Mouse (Mus musculus) hindbrain, embryonic 13.5 days (tissue): ENCODE results near the gene Cbx4. TPM values are rescaled to one million over a fixed set of nuclear protein-coding genes. Genes with fewer than 3 reads are reported as not detected.

Source experiments
- ATAC-seq: fragments of 200-750 bp; cut with Nextera tagmentation; 2 replicates; pipeline ENCODE4 v1.8.0; 2017; ENCODE audit warnings: moderate TSS enrichment; ENCODE audit not compliant: low FRiP score
- H3K27ac ChIP-seq: fragments of 300-500 bp; sonication (generic); 2 replicates; pipeline ENCODE4 v1.5.1; 2015; ENCODE audit warnings: inconsistent platforms, mild to moderate bottlenecking, moderate library complexity
- H3K27me3 ChIP-seq: fragments of 300-500 bp; sonication (generic); 2 replicates; pipeline ENCODE4 v1.6.1; 2015; ENCODE audit warnings: mild to moderate bottlenecking, inconsistent platforms
- H3K36me3 ChIP-seq: fragments of 300-500 bp; sonication (generic); 2 replicates; pipeline ENCODE4 v1.6.1; 2015; ENCODE audit warnings: mild to moderate bottlenecking, inconsistent platforms
- H3K4me1 ChIP-seq: fragments of 300-500 bp; sonication (generic); replicated peaks from 2 replicates; pipeline ENCODE4 v1.6.1; 2015; ENCODE audit warnings: inconsistent platforms
- H3K4me2 ChIP-seq: fragments of 300-500 bp; sonication (generic); 2 replicates; pipeline ENCODE4 v1.6.1; 2015; ENCODE audit warnings: inconsistent platforms, mild to moderate bottlenecking, moderate library complexity
- H3K4me3 ChIP-seq: fragments of 300-500 bp; sonication (generic); 2 replicates; pipeline ENCODE4 v1.5.1; 2015; ENCODE audit warnings: mild to moderate bottlenecking, inconsistent platforms
- H3K9ac ChIP-seq: fragments of 300-500 bp; sonication (generic); 2 replicates; pipeline ENCODE4 v1.6.1; 2015; ENCODE audit warnings: mild to moderate bottlenecking, inconsistent platforms
- H3K9me3 ChIP-seq: fragments of 300-500 bp; sonication (generic); 2 replicates; pipeline ENCODE4 v1.6.1; 2016; ENCODE audit warnings: inconsistent platforms
- WGBS: fragments of 180-500 bp; shearing (Covaris S2); methylation state at CpG from one replicate; pipeline ENCODE4 v1.1.7; 2015; 5-methylcytosine and 5-hydroxymethylcytosine counted together
- polyA plus RNA-seq: library from polyadenylated mRNA; unstranded; fragments of >200 nt; fragmentation: Nextera tagmentation; extraction: Ambion mirVana; gene quantifications from 2 replicates; pipeline ENCODE4 v1.2.1, GENCODE M21; 2015

Cbx4 gene
- polyA plus RNA-seq, 1 experiment from 2014 or later, result 14.1 TPM

DNA sequence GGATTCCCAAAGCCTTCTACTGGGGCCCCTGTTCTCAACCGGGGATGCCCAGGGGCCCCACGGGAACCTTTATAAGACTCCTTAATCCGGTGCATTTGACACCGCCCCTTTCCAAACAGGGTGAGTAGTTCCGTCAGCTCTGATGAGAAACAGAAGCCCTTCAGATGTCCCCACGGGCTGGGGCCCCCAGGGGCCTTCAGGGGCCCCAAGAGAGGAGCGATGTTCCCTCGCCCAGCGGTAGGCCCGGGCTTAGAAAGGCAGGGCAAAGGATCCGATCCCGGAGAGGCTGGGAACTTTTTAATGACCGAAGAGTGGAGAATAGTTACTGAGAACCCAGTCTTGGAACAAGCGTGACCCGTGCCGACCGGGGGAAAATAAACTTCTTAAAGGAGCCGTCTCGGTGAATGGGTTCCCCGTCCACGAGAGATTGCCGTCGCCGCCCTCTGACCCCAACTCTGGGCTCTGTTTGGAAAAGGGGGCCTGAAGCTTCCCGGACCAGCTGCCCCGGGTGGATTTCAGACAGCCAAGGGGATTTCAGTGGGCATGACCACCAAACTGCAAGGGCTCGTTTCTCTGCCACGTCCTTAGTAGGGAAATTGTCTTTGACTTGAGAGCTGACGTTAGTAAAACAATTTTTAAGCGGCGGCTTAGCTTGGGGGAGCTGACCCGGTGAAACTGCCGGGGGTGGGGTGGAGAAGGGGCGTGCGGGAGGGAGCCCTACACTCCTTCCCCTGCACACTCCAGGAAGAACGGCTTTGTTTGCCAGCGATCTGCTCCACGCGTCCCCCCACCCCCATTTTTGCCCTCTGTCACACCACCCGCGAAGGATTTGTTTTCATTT, 3.4 kb upstream of the Cbx4 start:
- Histone ChIP-seq H3K4me2 (peak overlapping the region; percentile 91), H3K9ac (peak overlapping the region; percentile 79), H3K4me3 (peak overlapping the region; percentile 51), H3K36me3 (no peaks in the 10 kb centered on the region), H3K9me3 (no peaks in the 10 kb centered on the region), H3K27me3 (peaks cover 53% of the 10 kb centered on the region), H3K4me1 (peaks cover 51% of the 10 kb centered on the region), H3K27ac (no peak overlapping the region)
- no peak for ATAC-seq
- 1% methylated on average over 41 of the region's 41 CpGs for WGBS

DNA sequence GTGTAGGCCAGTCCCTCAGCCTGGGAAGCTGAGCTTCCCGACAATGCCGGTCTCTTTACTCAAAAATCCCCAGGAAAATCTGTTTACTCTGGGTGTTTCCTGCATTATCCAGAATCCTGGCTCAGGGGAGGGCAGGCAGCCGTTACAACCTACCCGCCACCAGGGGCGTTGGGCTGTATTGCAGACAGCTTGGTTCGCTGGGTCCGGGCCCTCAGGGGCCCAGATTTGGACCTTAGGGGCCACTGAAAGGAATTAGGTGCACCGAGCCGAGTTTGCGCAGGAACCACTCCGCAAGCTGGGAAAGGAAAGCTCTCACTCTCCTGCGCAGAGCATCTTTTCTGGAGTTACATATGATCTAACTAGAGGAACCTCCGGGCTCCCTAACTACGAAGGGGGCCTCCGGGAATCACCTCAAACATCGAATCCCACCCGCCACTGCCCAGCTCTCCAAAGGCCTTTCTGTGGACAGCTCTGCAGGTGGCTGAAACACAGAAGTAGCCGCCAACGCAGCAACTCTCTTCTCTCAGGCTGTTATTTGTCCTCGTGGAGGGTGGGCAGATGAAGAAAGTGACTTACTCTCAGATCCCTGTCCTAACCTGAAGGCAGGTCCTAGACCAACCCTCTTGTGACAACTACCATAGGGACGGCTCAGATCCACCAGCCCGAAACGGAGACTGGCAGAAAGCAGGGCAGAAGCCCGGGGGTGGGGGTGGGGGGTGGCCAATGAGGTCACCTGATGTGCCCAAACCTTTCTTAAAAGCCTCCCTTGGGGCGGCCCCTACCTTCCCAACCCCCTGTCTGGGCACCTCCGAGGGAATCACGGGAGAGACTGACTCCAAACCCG, 2.6 kb upstream of the Cbx4 start:
- Histone ChIP-seq H3K9me3 (no peaks in the 10 kb centered on the region), H3K27ac (no peak overlapping the region), H3K9ac (no peak overlapping the region), H3K4me2 (no peak overlapping the region), H3K4me3 (0 out of 2 replicates have a peak overlapping the region, but pooled peaks have one; percentile 2), H3K36me3 (no peaks in the 10 kb centered on the region), H3K27me3 (peaks cover 50% of the 10 kb centered on the region), H3K4me1 (peaks cover 59% of the 10 kb centered on the region)
- no peak for ATAC-seq
- under 1% methylated on average over 28 of the region's 28 CpGs for WGBS

DNA sequence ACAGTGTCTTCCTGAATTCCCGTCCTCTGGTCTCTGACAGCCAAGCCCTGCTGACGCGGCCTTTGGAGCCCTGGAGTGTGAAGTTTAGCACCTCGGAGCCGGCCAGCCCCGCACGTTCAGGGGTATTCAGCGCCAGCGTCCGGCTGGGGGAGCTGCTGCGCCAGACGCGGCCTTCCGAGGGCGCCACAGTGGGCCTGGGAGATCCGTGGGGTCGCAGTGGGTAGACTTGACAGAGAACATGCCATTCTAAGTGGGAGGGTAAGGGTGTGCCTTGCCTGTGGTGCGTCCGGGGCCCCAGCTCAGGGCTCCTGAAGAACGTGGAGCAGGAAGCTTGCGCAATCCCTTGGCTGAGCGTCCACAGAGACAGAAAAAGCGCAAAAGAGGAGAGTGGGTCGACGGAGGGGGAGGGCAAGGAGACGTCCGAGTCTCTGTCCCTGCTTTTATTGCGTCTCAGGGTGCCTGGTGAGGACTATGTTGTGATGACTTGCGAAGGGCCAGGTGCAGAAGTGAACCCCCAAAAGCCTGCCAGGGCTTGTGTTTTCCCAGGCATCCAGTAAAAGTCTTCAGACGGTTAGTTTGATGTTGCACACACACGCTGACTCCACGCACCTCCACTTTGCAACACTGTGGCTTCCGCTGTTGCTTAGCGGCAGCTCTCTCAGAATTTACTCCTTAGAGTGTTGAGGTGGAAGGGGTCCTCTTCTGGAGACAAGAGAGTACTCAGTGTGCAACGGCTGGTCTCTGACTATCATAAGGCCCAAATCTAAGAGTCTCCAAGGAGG, 1.5 kb upstream of the Cbx4 start:
- Histone ChIP-seq H3K4me1 (peaks cover 70% of the 10 kb centered on the region), H3K9me3 (no peaks in the 10 kb centered on the region), H3K27me3 (peaks cover 55% of the 10 kb centered on the region), H3K4me2 (no peak overlapping the region; the same call in 1 of the 2 replicates), H3K4me3 (no peak overlapping the region), H3K27ac (no peak overlapping the region), H3K9ac (peak overlapping the region; percentile 11; the same call in 1 of the 2 replicates), H3K36me3 (peaks cover 5% of the 10 kb centered on the region; the same call in 1 of the 2 replicates)
- 2% methylated on average over 35 of the region's 35 CpGs for WGBS
- no peak for ATAC-seq

DNA sequence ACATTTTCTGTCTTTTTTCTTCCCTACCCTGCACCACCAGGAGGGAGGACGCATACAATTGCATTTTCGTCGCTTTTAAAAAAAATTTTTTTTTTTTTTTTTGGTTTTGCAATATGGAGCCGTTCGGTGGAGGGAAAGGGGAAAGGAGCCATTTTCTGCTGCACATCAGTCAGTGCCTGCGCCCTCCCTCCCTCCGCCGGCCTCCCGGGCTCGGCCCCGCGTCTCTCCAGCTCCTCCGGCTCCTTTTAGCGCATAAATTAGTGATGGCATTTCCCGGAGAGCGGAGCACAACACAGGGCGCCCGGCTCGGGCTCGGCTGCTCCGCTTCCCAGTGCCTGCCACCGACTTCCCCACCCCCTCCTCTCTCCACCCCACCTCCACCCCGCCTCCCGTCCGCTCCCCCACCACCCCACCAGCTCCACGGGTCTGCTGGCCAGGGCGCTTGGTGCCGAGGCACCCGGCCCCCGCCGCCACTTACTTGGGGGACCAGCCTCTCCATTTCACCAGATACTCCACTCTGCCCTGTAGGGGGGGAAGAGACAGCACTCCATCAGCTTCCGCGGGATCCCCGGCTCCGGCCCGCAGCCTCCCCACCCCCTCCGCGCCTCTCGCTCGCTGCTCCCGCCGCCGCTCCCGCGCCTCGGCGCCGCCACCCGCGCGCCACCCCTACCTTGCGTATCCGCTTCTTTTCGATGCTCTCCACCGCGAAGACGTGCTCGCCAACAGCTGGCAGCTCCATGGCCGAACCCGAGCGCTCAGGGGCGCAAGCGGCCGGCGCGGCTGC, 550 bp downstream of the Cbx4 start:
- peaks cover 25% of the 10 kb centered on the region for H3K36me3 ChIP-seq
- H3K9me3 ChIP-seq, result no peaks in the 10 kb centered on the region
- H3K4me3 ChIP-seq, result peak overlapping the region; percentile 80
- peak overlapping the region; percentile 97 for H3K9ac ChIP-seq
- H3K4me2 ChIP-seq, result peak overlapping the region; percentile 94
- ATAC-seq, result peak; percentile 61
- H3K27me3 ChIP-seq, result peaks cover 66% of the 10 kb centered on the region
- under 1% methylated on average over 65 of the region's 66 CpGs for whole genome bisulfite sequencing
- H3K4me1 ChIP-seq, result peaks cover 81% of the 10 kb centered on the region
- H3K27ac ChIP-seq, result peak overlapping the region; percentile 99

DNA sequence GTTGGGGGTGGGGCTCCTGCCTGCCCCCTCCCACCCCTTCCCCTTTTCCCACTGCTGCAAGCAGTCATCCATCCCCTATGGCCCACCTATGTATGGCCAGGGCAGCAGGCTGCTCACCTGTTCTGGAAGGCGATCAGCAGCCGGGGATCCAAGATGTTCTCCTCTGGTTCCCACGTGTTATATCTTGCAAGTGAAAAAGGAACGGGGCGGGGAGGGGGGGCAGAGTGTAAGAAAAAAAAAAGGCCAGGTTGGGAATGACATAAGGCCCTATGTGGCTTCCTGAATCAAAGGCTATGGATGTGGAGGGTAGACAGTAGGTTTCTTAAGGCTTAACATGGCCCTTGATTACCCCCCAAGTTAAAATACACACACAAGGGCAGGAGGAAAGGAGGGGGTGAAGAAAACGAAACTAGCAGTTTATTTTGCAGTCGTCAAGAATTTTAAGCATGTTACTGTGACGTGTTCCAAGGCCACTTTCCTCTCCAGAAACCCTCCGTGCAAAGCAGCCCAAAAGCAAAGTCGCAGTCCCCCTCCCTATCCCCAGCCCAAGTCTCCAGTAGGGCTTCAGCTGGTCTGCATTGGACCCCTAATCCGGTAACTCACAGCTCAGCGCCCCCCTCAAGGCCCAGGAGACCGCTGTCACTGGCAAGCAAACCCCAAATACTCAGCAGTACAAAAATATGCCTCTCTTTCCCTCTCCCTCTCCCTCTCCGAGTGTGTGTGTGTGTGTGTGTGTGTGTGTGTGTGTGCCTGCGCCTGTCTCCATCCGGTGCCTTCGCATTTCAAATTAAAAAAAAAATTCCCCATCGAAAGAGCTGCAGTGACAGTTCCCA, 1.4 kb downstream of the Cbx4 start:
- H3K4me2 ChIP-seq, result peak overlapping the region; percentile 94
- H3K36me3 ChIP-seq, result peaks cover 26% of the 10 kb centered on the region
- WGBS, result 0% methylated on average over 18 of the region's 18 CpGs
- H3K4me1 ChIP-seq, result peaks cover 79% of the 10 kb centered on the region
- peak overlapping the region; percentile 80 for H3K4me3 ChIP-seq
- peak overlapping the region; percentile 99 for H3K27ac ChIP-seq
- H3K9ac ChIP-seq, result peak overlapping the region; percentile 97
- ATAC-seq, result no peak
- H3K27me3 ChIP-seq, result peaks cover 64% of the 10 kb centered on the region
- H3K9me3 ChIP-seq, result no peaks in the 10 kb centered on the region

DNA sequence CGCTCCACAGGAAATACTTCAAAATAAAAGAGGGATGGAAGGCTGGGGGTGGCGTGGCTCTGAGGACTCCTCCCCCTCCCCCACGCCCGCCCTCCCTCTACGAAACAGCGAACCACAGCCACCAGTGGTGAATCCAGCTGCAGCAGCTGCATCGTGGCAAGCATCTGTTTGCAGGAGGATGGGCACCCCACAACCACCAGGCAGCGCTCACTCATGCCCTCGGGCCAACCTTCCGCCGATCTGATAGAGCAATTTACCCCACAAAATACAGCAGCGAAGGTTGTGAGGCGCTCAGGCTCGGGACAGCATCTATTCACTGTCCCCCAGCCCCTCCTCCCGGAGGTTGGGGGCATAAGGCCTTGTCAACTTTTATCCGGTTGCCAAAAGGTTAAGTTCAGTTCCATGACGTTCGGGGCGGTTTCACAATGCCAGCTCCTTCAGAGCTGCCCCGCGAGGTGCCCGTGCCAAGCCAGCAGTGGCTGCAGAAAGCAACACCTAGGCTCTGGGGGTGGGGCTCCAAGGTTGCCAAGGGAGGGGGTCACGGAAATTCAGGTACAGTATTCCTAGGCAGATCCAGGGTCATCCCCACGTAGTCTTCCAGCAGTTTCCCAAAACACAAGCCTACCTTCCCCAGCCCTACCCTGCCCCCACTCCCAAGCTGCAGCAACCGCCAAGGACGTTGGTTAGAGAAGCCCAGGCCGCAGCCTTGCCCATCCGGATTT, 2.1 kb downstream of the Cbx4 start:
- Histone ChIP-seq H3K4me2 (peak overlapping the region; percentile 94), H3K27ac (peak overlapping the region; percentile 99), H3K36me3 (peaks cover 26% of the 10 kb centered on the region), H3K27me3 (peaks cover 60% of the 10 kb centered on the region), H3K9me3 (no peaks in the 10 kb centered on the region), H3K4me1 (peaks cover 79% of the 10 kb centered on the region), H3K9ac (peak overlapping the region; percentile 97), H3K4me3 (peak overlapping the region; percentile 80)
- 3% methylated on average over 28 of the region's 28 CpGs for WGBS
- no peak for ATAC-seq

DNA sequence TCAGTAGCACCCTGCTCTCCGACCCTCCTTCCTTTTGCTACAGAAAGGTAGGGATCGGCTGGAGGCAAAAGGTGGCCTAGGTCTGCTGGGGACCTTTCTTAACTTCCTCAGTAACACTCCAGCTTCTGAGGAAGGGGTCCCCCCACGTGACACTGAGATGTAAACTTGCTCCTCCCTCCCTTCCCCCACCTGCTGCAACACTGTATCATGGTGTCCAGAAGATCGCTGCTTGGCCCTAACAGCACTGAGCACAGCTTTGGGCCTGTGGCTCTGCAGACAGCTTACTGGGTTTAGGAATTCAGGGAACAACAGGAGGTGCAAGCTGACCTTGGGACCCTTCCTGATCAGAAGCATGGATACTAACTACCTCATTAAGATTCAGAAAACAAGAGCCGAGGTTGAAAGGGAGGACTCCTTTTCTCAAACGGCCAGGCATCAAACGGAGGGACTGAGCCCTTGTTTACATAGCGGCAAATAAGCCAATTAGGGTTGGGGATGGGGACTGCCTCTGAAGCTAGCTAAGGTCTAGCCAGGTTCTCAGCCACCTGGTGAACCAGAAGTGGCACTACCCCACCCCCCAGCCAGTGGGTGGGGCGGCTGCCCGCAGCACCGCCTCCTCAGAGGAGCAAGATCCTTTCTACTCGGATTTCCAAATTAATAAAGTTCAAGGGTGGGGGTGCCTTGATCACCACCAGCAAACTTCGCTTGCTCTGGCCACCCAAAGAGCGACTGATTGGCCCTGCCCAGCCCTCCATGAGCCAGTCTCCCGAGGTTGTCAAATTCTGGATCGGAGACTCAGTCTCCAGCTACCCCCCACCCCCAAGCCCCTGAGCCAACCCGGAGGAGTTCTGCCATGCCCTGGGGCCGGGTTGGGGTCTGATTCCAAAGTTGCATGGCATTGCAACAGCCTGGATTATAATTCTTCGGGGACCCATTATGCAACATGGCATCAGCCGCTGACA, 3.1 kb downstream of the Cbx4 start:
- Histone ChIP-seq H3K27me3 (peaks cover 55% of the 10 kb centered on the region), H3K9ac (peak overlapping the region; percentile 97), H3K9me3 (no peaks in the 10 kb centered on the region), H3K4me3 (peak overlapping the region; percentile 80), H3K4me2 (peak overlapping the region; percentile 94), H3K27ac (no peak overlapping the region), H3K36me3 (peaks cover 30% of the 10 kb centered on the region), H3K4me1 (peaks cover 81% of the 10 kb centered on the region)
- no peak for ATAC-seq
- 8% methylated on average over 20 of the region's 20 CpGs for WGBS

DNA sequence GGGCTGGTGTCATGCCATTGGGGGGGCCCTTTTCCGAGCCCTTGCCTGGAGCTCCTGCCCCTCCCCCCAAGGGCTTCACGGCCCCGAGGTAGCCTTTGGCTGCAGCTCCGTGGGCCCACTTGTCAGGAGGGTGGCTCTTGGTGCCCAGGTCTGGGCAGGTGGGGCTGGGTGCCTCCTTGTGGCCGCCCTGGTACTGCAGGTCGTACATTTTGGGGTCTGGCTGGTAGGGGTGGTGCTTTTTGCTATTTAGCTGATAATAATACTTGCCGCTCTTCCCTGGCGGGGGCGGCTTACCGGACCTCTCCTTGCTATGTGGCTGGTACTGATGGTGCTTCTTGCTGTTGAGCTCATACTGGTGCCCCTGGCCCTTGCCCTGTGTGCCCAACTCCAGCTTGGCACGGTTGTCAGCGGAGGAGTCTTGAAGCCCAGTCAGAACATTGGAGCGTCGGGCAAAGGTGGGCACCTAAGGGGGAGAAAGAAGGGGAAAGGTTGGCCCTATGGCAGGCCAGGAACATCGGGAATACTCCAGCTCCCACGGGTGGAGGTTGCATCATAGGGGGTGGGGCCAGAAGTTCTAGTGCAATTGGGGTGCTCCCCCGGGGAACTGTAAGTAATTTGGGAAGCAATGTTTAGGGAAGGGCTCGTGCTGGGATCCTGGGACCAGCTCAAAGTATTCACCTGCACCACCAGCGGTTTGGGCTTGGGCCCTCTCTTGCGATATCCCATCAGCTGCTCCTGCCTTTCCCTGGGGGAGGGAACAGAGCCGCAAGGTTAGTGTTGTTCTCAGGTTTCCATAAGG, 4.0 kb downstream of the Cbx4 start:
- WGBS, result 16% methylated on average over 21 of the region's 21 CpGs
- peak overlapping the region; percentile 94 for H3K4me2 ChIP-seq
- H3K27ac ChIP-seq, result no peak overlapping the region
- H3K4me3 ChIP-seq, result peak overlapping the region; percentile 80
- peaks cover 46% of the 10 kb centered on the region for H3K27me3 ChIP-seq
- 0 out of 2 replicates have a peak overlapping the region, but pooled peaks have one; percentile 97 for H3K9ac ChIP-seq
- H3K36me3 ChIP-seq, result peaks cover 35% of the 10 kb centered on the region
- ATAC-seq, result no peak
- H3K4me1 ChIP-seq, result peaks cover 78% of the 10 kb centered on the region
- H3K9me3 ChIP-seq, result no peaks in the 10 kb centered on the region
